ENCODE assay signal across 8 mouse cellular contexts in genomic region chr1:170109776-170110515, GRCm38 (mm10). TPM values are rescaled to one million over a fixed set of nuclear protein-coding genes. Genes with fewer than 3 reads are reported as not detected.
A peak's percentile ranks its signal among the peaks of the same experiment; 100 is the strongest.
DNase-seq lines count a peak whose midpoint lies in the region; ATAC-seq lines count a peak whose summit lies in the region.

No protein-coding gene starts in this region.

- no peaks in the 10 kb centered on the region for H3K9me3 ChIP-seq in kidney, embryonic 15.5 days (replicated peaks)
- H3K9me3 ChIP-seq in intestine, embryonic 16.5 days (ENCODE audit: control insufficient read depth, low read length): no peaks in the 10 kb centered on the region

- 0 out of 2 replicates have a peak, but pooled peaks cover 7% of the 10 kb centered on the region for H3K4me1 ChIP-seq in kidney, embryonic 15.5 days
- no peaks in the 10 kb centered on the region for H3K4me1 ChIP-seq in brown adipose tissue, adult 24 weeks (ENCODE audit: control insufficient read depth, insufficient read depth, insufficient read length, low read length)
- H3K4me1 ChIP-seq in intestine, embryonic 16.5 days (ENCODE audit: control insufficient read depth, insufficient read depth, low read length): peaks cover 9% of the 10 kb centered on the region; the same call in 1 of the 2 replicates

- no peak for DNase-seq in kidney, postnatal 36 days
- peak; percentile 17 to 38 for DNase-seq in gastrocnemius, postnatal 36 days
- peak; percentile 28 for DNase-seq in ovary, postnatal 14 days (ENCODE audit: low spot score)
- DNase-seq in left cerebral cortex, postnatal 36 days (ENCODE audit: low spot score in 2 of 2): no peak

- H3K9ac ChIP-seq in kidney, embryonic 15.5 days: peak overlapping the region; percentile 25; the same call in 1 of the 2 replicates
- H3K9ac ChIP-seq in intestine, embryonic 16.5 days (ENCODE audit: low read depth, low read length): peak overlapping the region; percentile 61

- intact Hi-C loops in gastrocnemius, postnatal 36 days (cut with DNase I): no loop called here
- intact Hi-C loops in left cerebral cortex, postnatal 36 days (cut with DNase I): no loop called here

- H3K27ac ChIP-seq in kidney, embryonic 15.5 days: peak overlapping the region; percentile 74
- H3K27ac ChIP-seq in brown adipose tissue, adult 24 weeks (replicated peaks; ENCODE audit: low read depth, low read length): peak overlapping the region; percentile 51; the same call in 1 of the 2 replicates
- peak overlapping the region; percentile 94 for H3K27ac ChIP-seq in intestine, embryonic 16.5 days (ENCODE audit: low read length)

- ATAC-seq in kidney, embryonic 15.5 days (replicated peaks; ENCODE audit: low FRiP score): no peak
- peak; percentile 70 for ATAC-seq in intestine, embryonic 16.5 days
- ATAC-seq in activated CD4-positive, CD25-positive, alpha-beta regulatory T cell, adult 4 months: no peak

- H3K36me3 ChIP-seq in kidney, embryonic 15.5 days: no peaks in the 10 kb centered on the region
- H3K36me3 ChIP-seq in intestine, embryonic 16.5 days (ENCODE audit: control insufficient read depth, insufficient read depth, low read length): no peaks in the 10 kb centered on the region

- H3K27me3 ChIP-seq in kidney, embryonic 15.5 days: no peaks in the 10 kb centered on the region
- H3K27me3 ChIP-seq in intestine, embryonic 16.5 days (replicated peaks; ENCODE audit: control insufficient read depth, insufficient read depth, low read length): no peaks in the 10 kb centered on the region

- 67% methylated on average over 19 of the region's 19 CpGs for WGBS in kidney, embryonic 15.5 days
- WGBS in intestine, embryonic 16.5 days: 54% methylated on average over 19 of the region's 19 CpGs

- H3K4me2 ChIP-seq in kidney, embryonic 15.5 days: peak overlapping the region; percentile 49
- peak overlapping the region; percentile 44 for H3K4me2 ChIP-seq in intestine, embryonic 16.5 days (ENCODE audit: low read depth, low read length)

- peak overlapping the region; percentile 41 for H3K4me3 ChIP-seq in kidney, embryonic 15.5 days (replicated peaks)
- peak overlapping the region; percentile 64 for H3K4me3 ChIP-seq in brown adipose tissue, adult 24 weeks (ENCODE audit: insufficient read depth, low read depth, low read length)
- H3K4me3 ChIP-seq in intestine, embryonic 16.5 days (ENCODE audit: low read length): peak overlapping the region; percentile 49

RNA-seq across cellular contexts. Expression of gene Ddr2, which starts 0.6 kb away (rescaled TPM):
- polyA plus RNA-seq in kidney, embryonic 15.5 days (2015; fragmentation: Nextera tagmentation; extraction: Ambion mirVana): 33.3 and 35.0 TPM in 2 replicates
- polyA plus RNA-seq in brown adipose tissue, adult 24 weeks (2012; ENCODE audit: insufficient read depth, insufficient read length, missing spikeins): 10.9 and 15.5 TPM in 2 replicates
- 10 to 100 TPM; 17.8 to 18.2 TPM for total RNA-seq in gastrocnemius, postnatal 36 days (2021)
- 31.9 and 34.8 TPM in 2 replicates for polyA plus RNA-seq in intestine, embryonic 16.5 days (2015; fragmentation: Nextera tagmentation; extraction: Ambion mirVana)
- 1 to 10 TPM; 3.3 to 6.7 TPM for total RNA-seq in left cerebral cortex, postnatal 36 days (2021)
- polyA plus RNA-seq in activated CD4-positive, CD25-positive, alpha-beta regulatory T cell, adult 4 months (2017; shearing (Covaris generic)): under 1 TPM in 1 of 2 experiments, not detected in 1; 0.08 TPM

Comparison
In these comparisons a context has a peak if more than half of its experiments do, and no peak if none do; other contexts are left out.
1. DNase-seq: peak in gastrocnemius, postnatal 36 days (2 of 2) and ovary, postnatal 14 days (single experiment); none in kidney, postnatal 36 days (0 of 2) and left cerebral cortex, postnatal 36 days (0 of 2).
2. RNA of gene Ddr2, which starts 0.6 kb away (polyA plus RNA-seq): 33.3 to 35.0 TPM in kidney, embryonic 15.5 days, 31.9 to 34.8 TPM in intestine, embryonic 16.5 days and 10.9 to 15.5 TPM in brown adipose tissue, adult 24 weeks; 0.08 TPM in activated CD4-positive, CD25-positive, alpha-beta regulatory T cell, adult 4 months; every median in the first group is over 10 times any median in the second.
3. Peak in every context shown above with its lines, with median percentiles within 50 percentile points of each other: H3K27ac ChIP-seq and H3K4me3 ChIP-seq.